Mouse (Mus musculus): ENCODE measurements at regions not wholly inside any gene's neighbourhood (a gene's known extent, or its start where the extent isn't known, plus 50 kb on each side); places are given as distances from the start of the nearest gene placed in this dataset.
"Not testable (repeated sequence)": the region's sequence is repeated elsewhere in the genome, so short reads cannot be mapped to it uniquely, and the experiment has no call there.

- DNase-seq = peak; percentile 10 to 29
These were observed 66.4 kb downstream of the Xrcc2 start for GRCm38 (mm10) chr5:25639187-25639586.

GRCm38 (mm10) chr5:25638097-25638496 is 67.5 kb downstream of the Xrcc2 start:
- DNase-seq = no peak

GRCm38 (mm10) chr5:25632861-25633535 is 72.6 kb downstream of the Xrcc2 start:
- DNase-seq = peak; percentile 13 to 34

GRCm38 (mm10) chr5:25629731-25630130 is 75.9 kb downstream of the Xrcc2 start:
- DNase-seq = no peak

GRCm38 (mm10) chr5:25628504-25628903 is 77.1 kb downstream of the Xrcc2 start:
- no peak for DNase-seq

GRCm38 (mm10) chr5:25627086-25627485 is 78.5 kb downstream of the Xrcc2 start:
- DNase-seq = no peak

- no peak for DNase-seq
These were observed 81.6 kb downstream of the Xrcc2 start for GRCm38 (mm10) chr5:25624029-25624428.

- DNase-seq = peak; percentile 18 to 46
These were observed 85.8 kb downstream of the Xrcc2 start for GRCm38 (mm10) chr5:25619872-25620271.

- not testable (repeated sequence) for DNase-seq
These were observed 86.3 kb downstream of the Xrcc2 start for GRCm38 (mm10) chr5:25619337-25619736.

GRCm38 (mm10) chr5:25614659-25615061 is 91.0 kb downstream of the Xrcc2 start:
- DNase-seq = no peak

GRCm38 (mm10) chr5:25613844-25614658 is 91.6 kb downstream of the Xrcc2 start:
- peak in 1 of 2 experiments; percentile 42 for DNase-seq

GRCm38 (mm10) chr5:25612036-25612705 is 93.5 kb downstream of the Xrcc2 start:
- no peak for DNase-seq

GRCm38 (mm10) chr5:25609911-25610310 is 94.0 kb downstream of the Cct8l1 start:
- DNase-seq = no peak

- no peak for DNase-seq
These were observed 86.3 kb downstream of the Cct8l1 start for GRCm38 (mm10) chr5:25602123-25602522.

- no peak for DNase-seq
These were observed 83.5 kb downstream of the Cct8l1 start for GRCm38 (mm10) chr5:25599363-25599762.

- DNase-seq = no peak
These were observed 81.9 kb downstream of the Cct8l1 start for GRCm38 (mm10) chr5:25597786-25598185.

- DNase-seq = no peak
These were observed 75.8 kb downstream of the Cct8l1 start for GRCm38 (mm10) chr5:25591709-25592108.
